Mouse (Mus musculus): ENCODE measurements around the gene Ubtd2.
A peak's percentile ranks its signal among the peaks of the same experiment; 100 is the strongest.

Gene Ubtd2

GRCm38 (mm10) chr11:32454800-32455506 lies at the start of gene Ubtd2:
Gene Ubtd2, plus strand, starts transcription at chr11:32455370.
- DNase-seq = peak; percentile 98

- no peak for DNase-seq
Measured at GRCm38 (mm10) chr11:32407863-32408262, 47.3 kb upstream of the Ubtd2 start.

- no peak for DNase-seq
Measured at GRCm38 (mm10) chr11:32409052-32409451, 46.1 kb upstream of the Ubtd2 start.

GRCm38 (mm10) chr11:32409823-32410562 lies 45.2 kb upstream of the Ubtd2 start:
- no peak for DNase-seq

- no peak for DNase-seq
Measured at GRCm38 (mm10) chr11:32420001-32420400, 35.2 kb upstream of the Ubtd2 start.

GRCm38 (mm10) chr11:32423311-32423710 lies 31.9 kb upstream of the Ubtd2 start:
- no peak for DNase-seq

- DNase-seq = no peak
Measured at GRCm38 (mm10) chr11:32424600-32424999, 30.6 kb upstream of the Ubtd2 start.

- no peak for DNase-seq
Measured at GRCm38 (mm10) chr11:32425043-32425658, 30.0 kb upstream of the Ubtd2 start.

GRCm38 (mm10) chr11:32427537-32427936 lies 27.6 kb upstream of the Ubtd2 start:
- no peak for DNase-seq

GRCm38 (mm10) chr11:32435410-32436060 lies 19.6 kb upstream of the Ubtd2 start:
- peak; percentile 66 for DNase-seq

GRCm38 (mm10) chr11:32442576-32442975 lies 12.6 kb upstream of the Ubtd2 start:
- DNase-seq = no peak

- DNase-seq = no peak
Measured at GRCm38 (mm10) chr11:32444266-32444665, 10.9 kb upstream of the Ubtd2 start.

- no peak for DNase-seq
Measured at GRCm38 (mm10) chr11:32445135-32445534, 10.0 kb upstream of the Ubtd2 start.

GRCm38 (mm10) chr11:32445637-32446226 lies 9.4 kb upstream of the Ubtd2 start:
- no peak for DNase-seq

- DNase-seq = peak; percentile 45
Measured at GRCm38 (mm10) chr11:32450216-32450615, 5.0 kb upstream of the Ubtd2 start.

- DNase-seq = no peak
Measured at GRCm38 (mm10) chr11:32451306-32451705, 3.9 kb upstream of the Ubtd2 start.

- no peak for DNase-seq
Measured at GRCm38 (mm10) chr11:32452745-32453144, 2.4 kb upstream of the Ubtd2 start.

- DNase-seq = no peak
Measured at GRCm38 (mm10) chr11:32453353-32453915, 1.7 kb upstream of the Ubtd2 start.

GRCm38 (mm10) chr11:32454231-32454799 lies 855 bp upstream of the Ubtd2 start:
- DNase-seq = no peak

- DNase-seq = peak; percentile 51
Measured at GRCm38 (mm10) chr11:32455507-32456141, 454 bp downstream of the Ubtd2 start.

- DNase-seq = no peak
Measured at GRCm38 (mm10) chr11:32456356-32456755, 1.2 kb downstream of the Ubtd2 start.

GRCm38 (mm10) chr11:32464282-32464681 lies 9.1 kb downstream of the Ubtd2 start:
- DNase-seq = no peak

Measured in lung, postnatal 14 days (tissue).